Mouse (Mus musculus): Measurements from ENCODE around the gene Thrb. TPM values are rescaled to one million over a fixed set of nuclear protein-coding genes. Genes with fewer than 3 reads are reported as not detected.

Thrb gene
- total and polyA plus RNA-seq, 3 experiments, result 7.7 to 28.1 (median 27.5) TPM

GRCm38 (mm10) chr14:17885320-17885719 is 225.3 kb downstream of the Thrb start:
- Histone ChIP-seq H3K79me2 (replicated peaks; ENCODE audit: control insufficient read depth, insufficient read depth, low read length) (no peaks in the 10 kb centered on the region; the same call in 1 of the 2 replicates), H3K36me3 (ENCODE audit: control insufficient read depth, insufficient read depth, low read length) (no peaks in the 10 kb centered on the region), H3K4me1 (ENCODE audit: control insufficient read depth, insufficient read depth, low read length) (no peaks in the 10 kb centered on the region), H3K9ac (ENCODE audit: low read depth, low read length) (no peak overlapping the region), H3K4me3 (no peak overlapping the region), H3K27ac (no peak overlapping the region), H3K27me3 (ENCODE audit: control insufficient read depth, insufficient read depth, low read length) (no peaks in the 10 kb centered on the region)
- TF ChIP-seq EP300 (IDR thresholded peaks at IDR 0.05; ENCODE audit: insufficient read depth, low read depth, low read length) (no peak), CTCF (IDR thresholded peaks at IDR 0.05) (no peak), POLR2A (IDR thresholded peaks at IDR 0.05; ENCODE audit: insufficient read depth, low read depth, low read length) (no peak)
- no peak for DNase-seq
- intact Hi-C loops (cut with DNase I), result no loop called here
- WGBS, result 76% methylated on average over 3 of the region's 3 CpGs

GRCm38 (mm10) chr14:17894791-17895190 is 234.7 kb downstream of the Thrb start:
- no peak for DNase-seq
- Histone ChIP-seq H3K27me3 (ENCODE audit: control insufficient read depth, insufficient read depth, low read length) (no peaks in the 10 kb centered on the region), H3K79me2 (replicated peaks; ENCODE audit: control insufficient read depth, insufficient read depth, low read length) (no peaks in the 10 kb centered on the region; the same call in 1 of the 2 replicates), H3K9ac (ENCODE audit: low read depth, low read length) (no peak overlapping the region), H3K36me3 (ENCODE audit: control insufficient read depth, insufficient read depth, low read length) (no peaks in the 10 kb centered on the region), H3K27ac (no peak overlapping the region), H3K4me3 (no peak overlapping the region), H3K4me1 (ENCODE audit: control insufficient read depth, insufficient read depth, low read length) (peaks cover 2% of the 10 kb centered on the region; the same call in 1 of the 2 replicates)
- 65% methylated on average over 1 of the region's 1 CpGs for WGBS
- TF ChIP-seq POLR2A (IDR thresholded peaks at IDR 0.05; ENCODE audit: insufficient read depth, low read depth, low read length), result no peak
- no peak for TF ChIP-seq EP300 (IDR thresholded peaks at IDR 0.05; ENCODE audit: insufficient read depth, low read depth, low read length)
- TF ChIP-seq CTCF (IDR thresholded peaks at IDR 0.05), result no peak
- intact Hi-C loops (cut with DNase I), result no loop called here

GRCm38 (mm10) chr14:17899733-17900413 is 239.8 kb downstream of the Thrb start:
- 86% methylated on average over 6 of the region's 6 CpGs for WGBS
- H3K36me3 ChIP-seq (ENCODE audit: control insufficient read depth, insufficient read depth, low read length), result no peaks in the 10 kb centered on the region
- H3K9ac ChIP-seq (ENCODE audit: low read depth, low read length), result no peak overlapping the region
- H3K4me3 ChIP-seq, result no peak overlapping the region
- no peaks in the 10 kb centered on the region for H3K79me2 ChIP-seq (replicated peaks; ENCODE audit: control insufficient read depth, insufficient read depth, low read length)
- H3K27ac ChIP-seq, result no peak overlapping the region
- H3K27me3 ChIP-seq (ENCODE audit: control insufficient read depth, insufficient read depth, low read length), result no peaks in the 10 kb centered on the region
- DNase-seq, result no peak
- TF ChIP-seq EP300 (IDR thresholded peaks at IDR 0.05; ENCODE audit: insufficient read depth, low read depth, low read length) (no peak), CTCF (IDR thresholded peaks at IDR 0.05) (no peak), POLR2A (IDR thresholded peaks at IDR 0.05; ENCODE audit: insufficient read depth, low read depth, low read length) (no peak)
- H3K4me1 ChIP-seq (ENCODE audit: control insufficient read depth, insufficient read depth, low read length), result peaks cover 7% of the 10 kb centered on the region; the same call in 1 of the 2 replicates
- intact Hi-C loops (cut with DNase I), result loop anchor here (10.0 kb wide), 1 partner anchor 155 kb away; no protein-coding TSS in a partner anchor

GRCm38 (mm10) chr14:17900414-17900795 is 240.3 kb downstream of the Thrb start:
- H3K27me3 ChIP-seq (ENCODE audit: control insufficient read depth, insufficient read depth, low read length), result no peaks in the 10 kb centered on the region
- no peaks in the 10 kb centered on the region for H3K36me3 ChIP-seq (ENCODE audit: control insufficient read depth, insufficient read depth, low read length)
- no peak overlapping the region for H3K9ac ChIP-seq (ENCODE audit: low read depth, low read length)
- peaks cover 7% of the 10 kb centered on the region; the same call in 1 of the 2 replicates for H3K4me1 ChIP-seq (ENCODE audit: control insufficient read depth, insufficient read depth, low read length)
- WGBS, result 82% methylated on average over 3 of the region's 3 CpGs
- TF ChIP-seq EP300 (IDR thresholded peaks at IDR 0.05; ENCODE audit: insufficient read depth, low read depth, low read length) (no peak), CTCF (IDR thresholded peaks at IDR 0.05) (no peak), POLR2A (IDR thresholded peaks at IDR 0.05; ENCODE audit: insufficient read depth, low read depth, low read length) (no peak)
- no peak overlapping the region for H3K27ac ChIP-seq
- H3K79me2 ChIP-seq (replicated peaks; ENCODE audit: control insufficient read depth, insufficient read depth, low read length), result no peaks in the 10 kb centered on the region
- H3K4me3 ChIP-seq, result no peak overlapping the region
- no peak for DNase-seq
- intact Hi-C loops (cut with DNase I), result loop anchor here (10.0 kb wide), 1 partner anchor 156 kb away; no protein-coding TSS in a partner anchor

GRCm38 (mm10) chr14:17902426-17902825 is 242.4 kb downstream of the Thrb start:
- Histone ChIP-seq H3K27me3 (ENCODE audit: control insufficient read depth, insufficient read depth, low read length) (no peaks in the 10 kb centered on the region), H3K4me1 (ENCODE audit: control insufficient read depth, insufficient read depth, low read length) (peaks cover 7% of the 10 kb centered on the region; the same call in 1 of the 2 replicates), H3K27ac (no peak overlapping the region), H3K79me2 (replicated peaks; ENCODE audit: control insufficient read depth, insufficient read depth, low read length) (no peaks in the 10 kb centered on the region), H3K9ac (ENCODE audit: low read depth, low read length) (no peak overlapping the region), H3K36me3 (ENCODE audit: control insufficient read depth, insufficient read depth, low read length) (no peaks in the 10 kb centered on the region), H3K4me3 (no peak overlapping the region)
- WGBS, result 25% methylated on average over 2 of the region's 2 CpGs
- intact Hi-C loops (cut with DNase I), result loop anchor here (10.0 kb wide), 1 partner anchor 158 kb away; no protein-coding TSS in a partner anchor
- no peak for DNase-seq
- TF ChIP-seq POLR2A (IDR thresholded peaks at IDR 0.05; ENCODE audit: insufficient read depth, low read depth, low read length) (no peak), EP300 (IDR thresholded peaks at IDR 0.05; ENCODE audit: insufficient read depth, low read depth, low read length) (no peak), CTCF (IDR thresholded peaks at IDR 0.05) (no peak)

GRCm38 (mm10) chr14:17903121-17903520 is 243.1 kb downstream of the Thrb start:
- H3K4me1 ChIP-seq (ENCODE audit: control insufficient read depth, insufficient read depth, low read length), result peaks cover 7% of the 10 kb centered on the region; the same call in 1 of the 2 replicates
- no peak overlapping the region for H3K9ac ChIP-seq (ENCODE audit: low read depth, low read length)
- 32% methylated on average over 2 of the region's 2 CpGs for WGBS
- no peaks in the 10 kb centered on the region for H3K36me3 ChIP-seq (ENCODE audit: control insufficient read depth, insufficient read depth, low read length)
- intact Hi-C loops (cut with DNase I), result loop anchor here (10.0 kb wide), 1 partner anchor 158 kb away; no protein-coding TSS in a partner anchor
- H3K79me2 ChIP-seq (replicated peaks; ENCODE audit: control insufficient read depth, insufficient read depth, low read length), result no peaks in the 10 kb centered on the region
- TF ChIP-seq POLR2A (IDR thresholded peaks at IDR 0.05; ENCODE audit: insufficient read depth, low read depth, low read length) (no peak), CTCF (IDR thresholded peaks at IDR 0.05) (no peak), EP300 (IDR thresholded peaks at IDR 0.05; ENCODE audit: insufficient read depth, low read depth, low read length) (no peak)
- no peak overlapping the region for H3K4me3 ChIP-seq
- H3K27me3 ChIP-seq (ENCODE audit: control insufficient read depth, insufficient read depth, low read length), result no peaks in the 10 kb centered on the region
- no peak for DNase-seq
- H3K27ac ChIP-seq, result no peak overlapping the region
